Mouse (Mus musculus) macrophage (primary cell): Measurements from ENCODE around the gene Sdc4. TPM values are rescaled to one million over a fixed set of nuclear protein-coding genes. Genes with fewer than 3 reads are reported as not detected.

ENCODE experiments used
- H3K27ac ChIP-seq: fragments of 350-480 bp; formaldehyde crosslinking; 2 replicates; pipeline ENCODE4 v1.9.0; 2021
- H3K36me3 ChIP-seq: fragments of 350-480 bp; formaldehyde crosslinking; 2 replicates; pipeline ENCODE4 v1.9.0; 2021; ENCODE audit errors: inconsistent target
- H3K4me3 ChIP-seq: fragments of 350-480 bp; formaldehyde crosslinking; 2 replicates; pipeline ENCODE4 v1.9.0; 2021; ENCODE audit errors: inconsistent target
- H3K79me2 ChIP-seq: fragments of 350-480 bp; formaldehyde crosslinking; 2 replicates; pipeline ENCODE4 v1.9.0; 2021; ENCODE audit errors: inconsistent target
- WGBS: methylation state at CpG from one replicate; pipeline ENCODE4 v1.1.7; 2026; ENCODE audit warnings: inconsistent platforms; ENCODE audit not compliant: missing documents; 5-methylcytosine and 5-hydroxymethylcytosine counted together
- polyA plus RNA-seq: library from polyadenylated mRNA; stranded (reverse); fragments of 250-400 nt; gene quantifications from 3 replicates; pipeline ENCODE4 v1.2.4, GENCODE M21; 2018; ENCODE audit warnings: inconsistent platforms
- total RNA-seq, 78 experiments: library from RNA; depleted of rRNA; stranded (reverse); fragments of 250-400 nt; gene quantifications; 1 replicate in 9 of 78; 2 replicates in 24 of 78; 3 replicates in 43 of 78; 4 replicates in 2 of 78; pipeline ENCODE4 v1.2.4; 2018; ENCODE audit warnings: inconsistent platforms in 56 of 78

Sdc4 gene
- 1,000 to 10,000 TPM in 5 of 26 experiments, 100 to 1,000 TPM in 14, 10 to 100 TPM in 7; 32.1 to 2,513 (median 588) TPM for total RNA-seq (2018; cell fraction: chromatin; rRNA removed)
- total RNA-seq (2018; cell fraction: cytosol; rRNA removed), result 1,000 to 10,000 TPM in 10 of 26 experiments, 100 to 1,000 TPM in 16; 124 to 5,022 (median 365) TPM
- total RNA-seq (2018; cell fraction: nucleus; rRNA removed), result 1,000 to 10,000 TPM in 16 of 26 experiments, 100 to 1,000 TPM in 10; 160 to 4,105 (median 1,154) TPM
- 114 to 215 TPM (median 133 TPM) in 3 replicates for polyA plus RNA-seq

GRCm38 (mm10) chr2:164443460-164444000, at the start of gene Sdc4:
Gene Sdc4 (minus strand): TSS chr2:164443887.
- H3K36me3 ChIP-seq, result no peaks in the 10 kb centered on the region
- WGBS, result 33% methylated on average over 18 of the region's 18 CpGs
- peak within 1 kb of the TSS; percentile 90 for H3K27ac ChIP-seq
- peak within 1 kb of the TSS; percentile 93 for H3K4me3 ChIP-seq
- peaks cover 44% of the 10 kb centered on the region for H3K79me2 ChIP-seq

- Histone ChIP-seq H3K4me3 (no peak overlapping the region), H3K79me2 (no peaks in the 10 kb centered on the region), H3K27ac (no peak overlapping the region), H3K36me3 (peaks cover 14% of the 10 kb centered on the region)
- 91% methylated on average over 9 of the region's 9 CpGs for WGBS
Observed at GRCm38 (mm10) chr2:164487812-164488211, 44.1 kb upstream of the Sdc4 start.

- no peak overlapping the region for H3K27ac ChIP-seq
- H3K4me3 ChIP-seq, result peak overlapping the region; percentile 42
- 35% methylated on average over 11 of the region's 11 CpGs for WGBS
- H3K79me2 ChIP-seq, result no peaks in the 10 kb centered on the region
- peaks cover 14% of the 10 kb centered on the region for H3K36me3 ChIP-seq
Observed at GRCm38 (mm10) chr2:164487115-164487527, 43.4 kb upstream of the Sdc4 start.

DNA sequence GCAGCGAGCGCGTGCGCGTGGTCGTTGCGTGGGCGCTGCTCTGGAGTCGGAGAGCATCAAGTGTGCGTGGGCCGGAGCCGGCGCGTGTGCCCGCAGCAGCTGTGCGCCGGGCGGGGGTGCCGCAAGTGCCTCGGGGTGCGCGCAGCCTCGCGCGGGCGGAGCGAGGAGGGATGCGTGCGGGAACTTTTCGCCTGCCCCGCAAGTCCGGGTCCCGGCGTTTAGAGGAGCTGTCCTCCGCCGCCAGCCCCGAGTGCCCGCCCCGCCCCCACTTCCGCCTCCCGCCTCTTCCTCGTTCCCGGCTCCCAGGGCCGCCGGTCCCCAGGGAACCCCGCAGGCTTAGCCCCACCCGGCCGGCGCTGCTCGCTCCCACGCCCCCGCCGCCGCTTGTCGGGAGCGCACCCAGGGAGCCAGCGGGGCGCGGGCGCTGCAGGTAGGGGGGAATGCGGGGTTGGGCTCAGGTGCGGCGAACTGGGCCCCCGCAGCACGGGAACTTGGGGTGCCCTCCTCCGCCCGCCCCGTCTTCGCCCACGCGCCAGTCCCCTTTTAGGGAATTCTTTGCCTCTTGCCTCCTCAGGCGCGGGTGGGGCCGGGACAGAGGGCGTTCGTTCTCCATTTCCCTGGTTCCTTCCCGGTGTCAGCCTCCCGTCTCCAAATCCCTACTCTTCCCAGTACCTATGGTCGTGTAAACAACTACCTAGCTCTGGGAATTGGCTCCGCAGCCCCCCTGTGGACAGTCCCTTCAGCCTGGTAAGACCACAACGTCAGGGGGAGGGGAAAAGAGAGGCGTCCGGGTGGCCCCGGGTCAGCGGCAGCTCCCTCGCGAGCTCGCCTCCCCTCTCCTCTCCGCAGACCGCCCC, 42.8 kb upstream of the Sdc4 start:
- Histone ChIP-seq H3K79me2 (no peaks in the 10 kb centered on the region), H3K36me3 (peaks cover 14% of the 10 kb centered on the region), H3K4me3 (peak overlapping the region; percentile 42), H3K27ac (no peak overlapping the region)
- WGBS, result 1% methylated on average over 61 of the region's 90 CpGs

GRCm38 (mm10) chr2:164485681-164486257, 42.1 kb upstream of the Sdc4 start, which contains the start of gene Dbndd2:
Gene Dbndd2 (plus strand): TSS chr2:164486106.
- H3K36me3 ChIP-seq, result peaks cover 14% of the 10 kb centered on the region
- peak within 1 kb of the TSS; percentile 42 for H3K4me3 ChIP-seq
- no peaks in the 10 kb centered on the region for H3K79me2 ChIP-seq
- 10% methylated on average over 24 of the region's 26 CpGs for WGBS
- no peak within 1 kb of the TSS for H3K27ac ChIP-seq

GRCm38 (mm10) chr2:164473624-164474023, 29.9 kb upstream of the Sdc4 start, which contains the start of gene Trp53tg5:
Gene Trp53tg5 (minus strand): TSS chr2:164473724.
- no peaks in the 10 kb centered on the region for H3K79me2 ChIP-seq
- H3K36me3 ChIP-seq, result no peaks in the 10 kb centered on the region
- H3K4me3 ChIP-seq, result no peak within 1 kb of the TSS
- H3K27ac ChIP-seq, result no peak within 1 kb of the TSS
- WGBS, result 93% methylated on average over 6 of the region's 6 CpGs

- H3K79me2 ChIP-seq, result no peaks in the 10 kb centered on the region
- peaks cover 2% of the 10 kb centered on the region; the same call in 1 of the 2 replicates for H3K36me3 ChIP-seq
- H3K27ac ChIP-seq, result no peak overlapping the region
- WGBS, result 48% methylated on average over 10 of the region's 10 CpGs
- H3K4me3 ChIP-seq, result no peak overlapping the region
Observed at GRCm38 (mm10) chr2:164470254-164470653, 26.6 kb upstream of the Sdc4 start.

DNA sequence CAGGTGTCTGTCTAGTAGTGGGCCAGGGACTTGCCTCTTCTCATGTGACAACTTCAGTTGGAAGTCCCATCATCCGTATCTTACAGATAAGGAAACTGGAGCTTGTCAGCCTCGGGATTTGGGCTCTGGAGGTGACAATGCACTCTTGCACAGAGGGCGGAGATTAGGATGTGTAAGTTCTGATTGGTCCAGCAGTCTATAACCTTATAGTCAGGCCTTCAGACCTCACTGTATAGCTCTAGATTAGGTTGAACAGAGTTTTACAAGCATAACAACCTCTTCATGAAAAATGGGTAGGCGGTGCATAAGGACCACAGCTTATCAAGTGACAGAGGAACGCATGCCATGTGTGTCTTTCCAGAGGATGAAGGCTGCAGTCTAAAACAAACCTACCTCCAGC, 23.1 kb upstream of the Sdc4 start:
- H3K4me3 ChIP-seq, result no peak overlapping the region
- peaks cover 17% of the 10 kb centered on the region; the same call in 1 of the 2 replicates for H3K36me3 ChIP-seq
- 85% methylated on average over 5 of the region's 5 CpGs for WGBS
- H3K79me2 ChIP-seq, result peaks cover 16% of the 10 kb centered on the region; the same call in 1 of the 2 replicates
- no peak overlapping the region for H3K27ac ChIP-seq

DNA sequence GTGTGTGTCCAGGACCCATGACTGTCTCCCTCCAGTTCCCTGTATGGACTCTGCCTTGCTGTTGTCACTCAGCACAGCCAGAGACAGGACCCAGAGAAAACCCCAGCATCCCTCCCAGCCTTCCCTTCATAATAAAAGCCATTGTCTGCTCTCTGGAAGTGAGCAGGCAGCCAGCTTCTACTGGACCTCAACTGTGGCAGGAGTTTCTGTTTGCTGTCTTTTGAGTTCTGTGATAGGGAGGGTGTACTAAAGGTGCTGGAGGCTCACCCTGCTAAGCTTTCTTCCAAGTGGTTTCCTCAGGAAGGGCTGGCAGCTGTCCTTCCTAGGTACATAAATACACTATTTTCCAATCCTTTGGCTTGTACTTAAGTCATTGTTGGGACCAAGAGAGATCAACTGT, 21.5 kb upstream of the Sdc4 start:
- Histone ChIP-seq H3K36me3 (peaks cover 17% of the 10 kb centered on the region; the same call in 1 of the 2 replicates), H3K27ac (no peak overlapping the region), H3K79me2 (peaks cover 21% of the 10 kb centered on the region; the same call in 1 of the 2 replicates), H3K4me3 (no peak overlapping the region)

GRCm38 (mm10) chr2:164460745-164461551, 17.3 kb upstream of the Sdc4 start, which contains the start of gene Gm20458:
Gene Gm20458 (plus strand): TSS chr2:164460967.
- Histone ChIP-seq H3K79me2 (peaks cover 21% of the 10 kb centered on the region; the same call in 1 of the 2 replicates), H3K4me3 (peak within 1 kb of the TSS; percentile 77), H3K36me3 (peaks cover 17% of the 10 kb centered on the region; the same call in 1 of the 2 replicates), H3K27ac (peak within 1 kb of the TSS; percentile 37)
- under 1% methylated on average over 55 of the region's 79 CpGs for WGBS

- Histone ChIP-seq H3K4me3 (no peak overlapping the region), H3K27ac (peak overlapping the region; percentile 79), H3K79me2 (peaks cover 21% of the 10 kb centered on the region; the same call in 1 of the 2 replicates), H3K36me3 (no peaks in the 10 kb centered on the region)
- WGBS, result 14% methylated on average over 8 of the region's 8 CpGs
Observed at GRCm38 (mm10) chr2:164458535-164458934, 14.8 kb upstream of the Sdc4 start.

DNA sequence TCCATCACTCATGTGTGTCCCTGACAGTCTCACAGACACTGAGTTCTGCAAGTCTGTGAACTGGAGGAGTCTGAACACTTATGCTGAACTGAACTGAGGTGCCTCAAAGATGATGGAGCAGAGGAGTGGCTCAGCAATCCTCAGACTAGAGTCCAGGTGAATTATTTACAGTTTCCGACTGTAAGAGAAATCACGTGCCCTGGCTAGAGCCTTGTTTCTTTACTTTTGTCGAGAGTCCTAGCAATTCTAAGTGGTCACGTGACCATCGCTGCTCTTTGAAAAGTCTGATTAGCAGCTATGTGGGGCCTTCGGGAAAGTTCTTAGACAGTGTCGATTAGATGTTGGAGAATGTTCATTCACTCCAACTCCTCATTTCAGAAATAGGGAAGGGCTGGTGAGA, 14.3 kb upstream of the Sdc4 start:
- Histone ChIP-seq H3K27ac (peak overlapping the region; percentile 79), H3K79me2 (peaks cover 17% of the 10 kb centered on the region; the same call in 1 of the 2 replicates), H3K36me3 (no peaks in the 10 kb centered on the region), H3K4me3 (no peak overlapping the region)
- 46% methylated on average over 7 of the region's 7 CpGs for WGBS

DNA sequence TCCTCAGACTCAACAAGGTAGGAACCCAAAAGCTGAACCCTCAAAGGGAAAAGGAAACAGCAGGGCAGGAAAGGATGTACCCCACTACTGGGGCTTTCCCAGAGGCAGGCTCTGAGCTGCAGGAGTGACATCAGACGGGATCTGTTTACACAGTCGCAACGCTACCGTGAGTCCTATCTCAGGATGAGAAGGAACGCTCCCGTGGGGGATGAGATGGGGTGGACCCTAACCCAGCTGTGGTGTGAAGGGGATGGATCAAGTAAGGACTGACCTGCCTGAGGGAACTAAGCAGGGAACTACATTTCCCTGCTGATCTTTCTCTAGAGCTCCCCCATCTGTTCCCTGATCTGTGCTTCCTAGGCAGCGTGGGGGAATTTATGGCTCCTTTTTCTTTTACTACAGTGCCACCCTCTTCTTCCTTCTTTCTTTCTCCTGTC, 13.2 kb upstream of the Sdc4 start, which contains the start of gene Sys1:
Gene Sys1, plus strand, starts transcription at position 101 of the 437 bp plus-strand sequence.
- 16% methylated on average over 7 of the region's 7 CpGs for WGBS
- H3K79me2 ChIP-seq, result peaks cover 6% of the 10 kb centered on the region; the same call in 1 of the 2 replicates
- peak within 1 kb of the TSS; percentile 79 for H3K27ac ChIP-seq
- H3K4me3 ChIP-seq, result peak within 1 kb of the TSS; percentile 2; the same call in 1 of the 2 replicates
- no peaks in the 10 kb centered on the region for H3K36me3 ChIP-seq
